Mouse (Mus musculus) C2C12 (cell line): ENCODE results near the gene Phyhipl.

Experiments
- CTCF ChIP-seq: IDR thresholded peaks from one replicate; pipeline ENCODE4 v1.5.1; 2011; ENCODE audit not compliant: control insufficient read depth, insufficient read depth, insufficient read length
- MAX ChIP-seq: IDR thresholded peaks from one replicate; pipeline ENCODE4 v1.6.1; 2011; ENCODE audit warnings: mild to moderate bottlenecking, control low read depth

- TF ChIP-seq CTCF (no peak), MAX (no peak)
Observed at GRCm38 (mm10) chr10:70542857-70543256, 112.9 kb downstream of the Phyhipl start.
